Mouse (Mus musculus) cerebellum, adult 18-20 months (tissue): Measurements from ENCODE around the gene Dixdc1.
A peak's percentile ranks its signal among the peaks of the same experiment; 100 is the strongest.

Experiments used
- DNase-seq, 2 experiments: peaks; one replicate each; pipeline ENCODE4 v3.0.0; 2021

Gene Dixdc1

DNA sequence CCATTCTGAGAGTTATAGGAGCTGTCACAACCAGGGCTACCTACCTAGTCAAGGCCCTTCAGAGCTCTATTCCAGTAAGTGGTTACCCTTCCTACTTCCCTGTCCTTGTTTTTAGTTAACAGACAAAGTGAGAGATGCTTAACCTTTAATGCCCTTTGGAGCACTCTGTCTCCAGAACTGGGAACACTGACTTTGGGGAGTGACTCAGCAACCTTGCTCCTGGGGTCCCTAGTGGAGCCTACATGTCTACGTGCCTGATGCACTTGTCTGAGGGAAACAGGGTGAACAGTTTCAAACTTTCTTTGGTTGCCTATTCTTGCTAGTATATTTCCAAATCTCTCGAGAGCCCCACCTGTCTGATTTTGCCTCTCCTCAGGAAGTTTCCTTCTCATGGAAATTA is 3.4 kb upstream of the Dixdc1 start:
- DNase-seq: no peak

DNA sequence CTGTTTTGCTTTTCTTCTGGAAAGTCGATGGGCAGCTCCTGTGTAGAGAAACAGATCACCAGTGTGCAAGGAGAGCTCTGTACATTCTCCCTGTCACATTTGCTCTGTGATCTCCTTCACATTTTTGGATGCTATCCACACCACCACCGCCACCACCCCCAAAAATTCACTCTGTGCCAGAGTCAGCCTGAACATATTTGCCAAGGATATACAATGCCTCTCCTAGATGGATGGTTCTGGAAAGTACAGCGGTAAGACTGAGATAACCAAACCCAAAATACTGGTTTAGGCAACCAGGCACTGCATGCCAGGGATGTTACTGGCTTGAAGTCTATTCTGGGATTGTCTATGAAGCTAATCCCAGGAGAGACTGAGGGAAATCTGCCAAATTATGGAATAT is 2.9 kb upstream of the Dixdc1 start:
- DNase-seq: no peak

DNA sequence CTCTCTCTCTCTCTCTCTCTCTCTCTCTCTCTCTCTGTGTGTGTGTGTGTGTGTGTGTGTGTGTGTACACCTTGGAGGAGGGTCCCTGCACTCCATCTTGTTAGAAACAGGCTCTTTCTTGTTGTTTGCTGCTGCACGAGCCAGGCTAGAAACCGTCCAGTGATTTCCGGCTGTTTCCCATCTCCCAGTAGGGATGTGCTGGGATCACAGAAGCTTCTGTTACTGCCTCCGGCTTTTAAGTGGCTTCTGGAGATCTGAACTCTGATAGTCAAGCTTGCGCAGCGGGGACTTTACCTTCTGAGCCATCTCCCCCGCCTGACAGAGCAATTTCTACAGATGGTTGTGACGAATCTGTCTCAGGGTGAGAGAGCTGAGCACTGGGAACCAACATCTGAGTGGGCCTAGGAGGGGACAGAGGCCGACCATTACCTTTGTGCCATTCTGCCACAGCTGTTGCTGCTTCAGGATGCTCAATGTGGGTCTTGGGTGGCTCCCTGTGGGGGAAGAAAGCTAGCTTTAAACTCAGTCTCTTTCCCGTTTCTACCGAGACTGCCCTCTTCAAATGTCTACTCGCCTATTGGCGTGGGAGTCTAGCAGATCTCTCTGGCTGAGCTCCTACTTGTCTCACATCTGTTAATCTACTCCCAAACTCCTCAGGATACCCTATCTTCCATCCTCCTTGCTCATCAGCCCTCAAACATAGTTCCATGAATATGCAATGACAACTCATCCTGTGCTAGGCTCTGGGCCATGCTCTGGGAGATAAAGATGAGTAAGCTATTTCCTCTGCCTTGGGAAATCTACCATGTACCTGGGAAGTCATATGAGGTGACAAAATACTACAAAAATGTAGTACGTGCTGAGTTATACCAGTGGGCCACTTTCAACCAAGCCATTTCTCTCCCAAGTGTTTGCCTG is 1.8 kb upstream of the Dixdc1 start:
- no peak for DNase-seq

DNA sequence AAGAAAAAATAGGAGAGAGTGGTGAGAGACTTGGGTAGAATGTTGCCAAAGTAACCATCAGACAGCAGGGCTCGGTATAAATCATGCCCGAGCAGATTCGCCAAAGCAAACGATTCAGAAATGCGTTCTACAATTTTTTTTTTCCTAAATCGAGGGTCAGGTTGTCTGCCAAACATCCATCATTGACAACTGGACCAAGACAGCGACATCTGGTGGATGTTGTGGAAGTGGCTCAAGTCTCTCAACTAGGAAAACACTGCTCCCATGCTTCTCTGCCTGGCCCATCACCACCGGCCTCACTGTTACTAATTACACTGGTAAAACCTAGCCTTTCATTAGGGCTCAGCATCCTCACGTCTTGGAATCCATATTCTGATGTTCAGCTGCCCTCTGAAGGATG is 4.3 kb downstream of the Dixdc1 start:
- DNase-seq: peak; percentile 77

DNA sequence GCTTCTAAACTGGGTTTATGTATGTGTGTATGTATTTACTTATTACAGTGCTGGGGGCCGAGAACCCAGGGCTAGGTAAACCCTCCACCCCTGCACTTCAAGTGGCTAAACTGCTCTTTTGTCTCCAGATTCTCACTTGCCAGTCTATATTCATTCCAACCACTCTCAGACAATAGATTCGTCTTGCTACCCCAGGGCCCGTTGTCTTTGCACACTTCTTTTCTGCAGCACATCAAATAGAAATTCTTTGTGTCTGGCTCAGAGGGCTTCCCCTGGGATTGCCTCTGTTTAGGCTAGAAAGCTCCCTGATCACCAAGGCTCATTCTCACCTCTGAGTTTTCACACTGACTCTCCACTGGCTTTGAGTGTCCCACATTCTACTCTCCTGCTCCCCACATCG is 6.8 kb downstream of the Dixdc1 start:
- no peak for DNase-seq

DNA sequence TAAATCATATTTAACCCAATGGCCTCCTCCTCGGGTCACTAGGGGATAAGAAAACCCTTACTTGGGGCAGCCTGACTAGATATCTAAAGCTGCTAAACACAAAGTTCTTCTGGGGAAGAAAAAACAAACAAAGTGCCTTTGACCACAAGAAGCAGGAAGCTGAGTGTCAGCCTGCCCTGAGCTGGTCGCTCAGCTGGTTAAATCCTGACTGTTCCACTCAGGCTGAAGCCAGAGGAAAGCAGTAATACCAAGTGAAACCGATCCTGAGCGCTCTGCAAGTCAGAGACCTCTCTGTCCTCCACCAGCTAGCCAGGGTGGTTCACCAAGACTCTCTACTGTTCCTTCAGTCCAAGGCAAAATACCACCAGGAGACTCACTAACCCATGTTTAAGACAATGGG is 9.7 kb downstream of the Dixdc1 start:
- DNase-seq: no peak

DNA sequence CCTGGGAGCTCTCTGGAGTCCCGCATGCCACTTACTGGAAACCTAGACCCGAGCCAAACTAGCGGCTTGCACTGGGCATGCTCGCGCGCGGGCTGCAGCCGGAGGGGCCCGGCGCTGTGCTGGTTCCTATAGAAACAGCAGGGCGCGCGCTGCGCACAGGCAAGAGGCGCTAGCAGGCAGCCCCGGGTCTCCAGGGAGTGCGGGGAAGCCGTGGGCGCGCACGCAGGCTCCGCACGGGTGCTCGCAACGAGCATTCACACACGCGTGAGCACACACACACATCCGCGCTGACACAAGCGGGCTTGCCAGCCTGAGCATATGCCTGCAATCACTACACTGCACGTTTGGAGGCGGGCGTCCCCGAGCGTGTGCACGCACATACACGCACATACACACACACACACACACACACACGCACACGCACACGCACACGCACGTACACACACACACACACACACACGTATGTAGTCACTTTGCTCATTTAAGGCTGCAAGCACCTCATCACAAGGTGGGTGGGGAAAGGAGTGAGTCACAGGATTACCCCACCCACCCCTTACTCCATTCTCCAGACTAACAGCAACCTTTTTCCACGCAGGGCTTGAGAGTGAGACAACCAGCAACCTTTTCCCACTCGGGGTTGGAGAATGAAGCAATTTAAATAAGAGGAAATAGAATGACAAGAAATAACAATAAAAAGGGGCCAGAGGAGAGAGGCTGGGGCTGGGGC is 11.2 kb downstream of the Dixdc1 start:
- peak; percentile 77 to 84 for DNase-seq

DNA sequence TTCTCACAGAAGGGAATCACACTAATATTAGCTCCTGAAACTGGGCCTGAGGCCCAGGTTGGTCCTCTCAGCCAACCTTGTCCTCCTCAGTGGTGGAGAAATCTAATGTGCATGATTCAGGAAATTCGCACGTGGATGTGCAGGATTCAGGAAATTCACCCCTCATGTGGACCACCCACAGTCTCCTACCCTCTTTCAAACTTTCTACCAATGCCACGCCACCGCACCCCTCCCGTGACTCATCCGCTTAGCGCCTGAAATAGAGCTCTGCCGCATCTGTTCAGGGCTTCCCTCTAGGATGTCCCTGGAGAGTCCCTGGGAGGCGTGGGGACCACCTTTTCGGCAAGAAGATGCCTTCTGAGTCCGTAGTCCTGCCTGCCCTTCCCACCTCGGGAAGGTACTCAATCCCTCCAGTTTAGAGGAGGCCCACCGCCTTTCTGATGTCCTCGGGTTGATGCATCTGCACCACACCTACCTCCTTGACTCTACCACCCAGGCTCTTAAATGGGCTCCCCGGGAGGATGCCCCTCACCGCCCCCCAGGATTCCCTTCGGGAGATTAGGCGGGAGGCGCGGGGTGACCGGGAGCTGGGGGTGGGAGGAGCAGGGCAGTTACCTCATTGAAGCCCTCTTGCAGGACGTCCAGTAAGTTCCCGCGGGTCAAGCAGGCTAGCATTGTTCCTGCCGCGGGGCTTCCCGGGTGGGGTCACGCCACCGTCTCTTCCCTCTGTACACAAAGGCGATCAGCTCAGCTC is 12.0 kb downstream of the Dixdc1 start:
- peak; percentile 69 to 71 for DNase-seq

DNA sequence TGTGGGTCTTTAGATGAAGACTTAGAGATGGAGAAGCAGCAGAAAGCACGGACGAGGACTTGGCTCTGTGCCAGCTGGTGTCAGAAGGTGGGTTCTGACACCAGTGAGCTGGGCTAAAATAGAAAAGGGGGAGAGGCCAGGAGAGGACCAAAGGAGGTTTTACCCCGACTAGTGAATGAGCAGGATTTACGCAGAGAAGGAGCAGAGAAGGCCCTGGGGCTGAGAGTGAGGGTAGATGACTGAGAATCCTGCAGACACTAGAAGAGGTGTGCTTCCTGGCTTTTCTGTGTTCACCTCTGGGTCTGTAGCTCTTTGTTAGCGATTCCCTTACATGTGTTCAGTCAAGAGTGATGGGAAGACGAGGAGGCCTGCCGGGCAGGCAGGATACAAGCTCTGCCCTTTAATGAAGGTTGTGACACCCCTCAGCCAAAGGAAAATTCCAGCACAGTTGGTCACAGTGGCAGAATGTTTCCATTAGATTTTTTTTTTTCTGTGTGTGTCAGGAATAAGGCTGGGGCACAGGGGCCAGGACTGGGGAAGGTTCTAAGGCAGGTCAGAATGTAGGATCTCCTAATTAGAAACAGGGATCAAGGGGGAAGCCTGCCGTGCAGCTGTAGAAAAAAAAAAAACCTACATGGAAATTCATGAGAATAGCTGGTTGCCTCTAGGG is 13.3 kb downstream of the Dixdc1 start:
- peak; percentile 55 to 58 for DNase-seq

DNA sequence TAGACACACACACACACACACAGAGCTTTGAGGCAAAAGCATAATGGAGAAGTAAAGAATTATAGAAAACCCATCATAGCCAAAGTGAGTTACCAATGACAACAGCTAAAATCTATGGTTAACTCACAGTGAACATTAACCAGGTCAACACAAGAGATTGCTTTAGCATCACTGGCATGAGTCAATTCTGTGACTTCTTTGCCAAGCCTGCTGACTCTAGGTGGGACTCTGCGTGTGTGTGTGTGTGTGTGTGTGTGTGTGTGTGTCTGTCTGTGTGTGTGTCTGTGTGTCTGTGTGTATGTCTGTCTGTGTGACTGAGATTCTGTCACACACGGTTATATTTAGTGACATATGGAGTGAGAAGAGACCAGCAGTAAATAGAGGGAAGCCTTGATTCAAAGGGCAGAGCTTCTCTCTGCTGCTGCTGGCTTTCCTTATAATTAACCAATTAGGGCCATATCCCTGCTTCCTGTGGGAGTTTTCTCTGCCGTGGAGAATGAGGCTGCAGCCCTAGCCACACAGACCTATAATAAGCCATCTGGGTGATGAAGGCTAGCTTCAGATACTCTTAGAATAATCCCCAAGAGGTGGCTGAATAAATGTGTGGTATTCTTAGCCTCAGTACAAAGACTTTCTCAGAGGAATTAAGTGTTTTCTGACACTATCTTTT is 14.5 kb downstream of the Dixdc1 start:
- peak in 1 of 2 experiments; percentile 39 for DNase-seq

DNA sequence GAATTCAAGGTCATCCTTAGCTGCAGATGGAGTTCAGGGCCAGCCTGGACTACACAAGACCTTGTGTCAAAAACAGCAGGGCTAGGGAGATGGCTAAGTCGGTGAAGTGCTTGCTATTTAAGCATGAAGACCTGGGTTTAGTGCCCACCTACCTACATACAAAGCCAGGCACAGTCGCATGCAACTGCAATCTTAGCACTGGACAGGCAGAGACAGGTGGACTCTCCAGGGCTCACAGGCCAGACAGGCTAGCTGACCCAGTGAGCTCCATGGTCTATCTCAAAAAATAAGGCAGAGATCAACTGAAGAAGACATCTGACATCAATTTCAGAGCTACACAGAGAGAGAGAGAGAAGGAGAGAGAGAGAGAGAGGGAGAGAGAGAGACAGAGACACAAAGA is 15.2 kb downstream of the Dixdc1 start:
- peak in 1 of 2 experiments; percentile 40 for DNase-seq

DNA sequence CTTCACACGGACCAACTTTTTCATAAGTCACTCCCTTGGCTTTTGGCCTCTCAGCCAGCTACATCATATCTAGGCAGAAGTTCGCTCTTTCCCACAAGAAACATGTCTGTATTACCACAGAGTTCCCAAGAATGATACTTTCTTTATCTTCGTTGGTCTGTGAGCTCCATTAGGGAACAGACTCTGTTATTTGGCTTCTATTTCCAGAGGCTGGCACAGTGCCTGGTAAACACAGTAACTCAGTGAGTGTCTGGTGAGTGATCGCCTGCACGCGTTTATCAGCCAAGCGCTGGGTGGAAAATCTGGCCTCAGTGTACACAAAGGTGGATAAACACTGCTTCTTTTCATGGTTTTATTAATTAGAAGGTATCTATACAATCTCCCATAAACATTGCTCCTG is 15.9 kb downstream of the Dixdc1 start:
- DNase-seq: peak; percentile 90 to 93

DNA sequence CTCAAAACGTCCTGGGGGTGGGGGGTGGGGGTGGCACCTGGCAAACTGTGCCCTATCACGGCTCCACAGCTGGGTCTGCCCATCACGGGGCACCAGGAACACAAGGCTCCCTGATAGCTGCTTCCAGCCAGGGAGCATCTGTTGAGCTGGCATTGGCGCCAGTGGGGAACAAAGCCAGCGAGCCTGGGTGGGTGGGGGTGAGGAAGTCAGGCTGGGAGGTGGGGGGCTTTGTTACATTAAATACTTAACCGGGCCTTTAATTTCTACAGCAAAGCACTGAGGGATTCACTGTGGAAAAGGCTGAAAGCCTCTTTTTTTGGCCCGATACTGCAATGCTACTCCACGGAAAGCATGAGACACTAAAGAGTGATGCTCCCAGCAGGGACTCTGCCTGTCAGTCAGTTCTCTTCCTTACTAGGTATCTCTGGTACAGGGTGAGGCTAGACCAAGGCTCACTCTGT is 16.8 kb downstream of the Dixdc1 start:
- DNase-seq: peak; percentile 61 to 62

DNA sequence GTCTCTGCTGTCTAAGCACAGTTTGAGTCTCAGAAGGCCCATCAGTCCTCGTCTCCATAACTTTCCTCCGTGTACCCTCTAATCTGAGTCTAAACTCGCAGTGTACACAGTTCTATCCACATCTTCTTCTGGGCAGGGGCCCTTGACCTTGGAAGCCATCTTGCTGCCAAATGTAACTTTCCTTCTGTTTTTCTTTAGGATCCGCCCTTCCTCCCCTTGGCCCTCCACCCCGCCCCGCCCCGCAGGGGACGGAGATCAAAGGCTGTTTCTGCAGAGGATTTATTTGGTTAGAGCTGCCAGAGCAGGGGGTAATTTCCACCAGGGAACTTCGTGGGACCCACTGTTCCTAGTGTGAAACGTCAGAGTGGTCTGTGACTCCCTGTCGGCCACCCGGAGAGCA is 18.3 kb downstream of the Dixdc1 start:
- DNase-seq: no peak

DNA sequence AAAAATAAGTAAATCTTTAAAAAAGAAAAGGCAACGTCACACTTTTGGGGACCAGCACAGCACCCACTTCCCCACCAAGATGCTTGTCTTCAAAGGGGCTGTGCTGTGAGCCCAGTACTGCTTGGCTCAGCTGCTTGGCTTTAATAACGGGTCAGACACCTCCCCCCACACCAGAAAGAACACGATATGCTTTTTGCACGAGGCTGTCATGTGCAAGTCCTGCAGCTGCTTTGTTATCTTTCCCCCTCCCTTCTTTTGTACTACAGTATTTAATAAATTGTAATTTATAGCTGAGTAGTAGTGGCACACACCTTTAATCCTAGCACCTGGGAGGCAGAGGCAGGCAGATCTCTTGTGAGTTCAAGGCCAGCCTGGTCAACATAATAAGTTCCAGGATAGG is 20.4 kb downstream of the Dixdc1 start:
- DNase-seq: no peak

DNA sequence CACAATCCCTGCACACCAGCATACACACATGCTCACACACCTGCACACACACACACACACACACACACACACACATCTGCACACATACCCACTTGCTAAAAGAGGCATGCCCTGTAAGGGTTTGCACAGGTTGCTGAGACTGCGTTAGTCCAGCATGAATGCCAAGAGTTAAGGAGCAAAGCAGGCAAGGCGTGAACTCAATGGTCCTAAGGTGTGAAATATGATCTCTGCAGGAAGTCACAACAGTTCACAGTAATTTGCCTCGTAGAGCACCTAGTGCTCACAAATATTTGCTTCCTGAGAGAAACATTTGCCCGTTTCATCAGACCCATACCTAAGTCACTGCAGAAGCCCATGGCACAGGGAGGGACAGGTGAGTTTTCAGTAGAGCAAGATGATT is 25.1 kb downstream of the Dixdc1 start:
- DNase-seq: no peak

DNA sequence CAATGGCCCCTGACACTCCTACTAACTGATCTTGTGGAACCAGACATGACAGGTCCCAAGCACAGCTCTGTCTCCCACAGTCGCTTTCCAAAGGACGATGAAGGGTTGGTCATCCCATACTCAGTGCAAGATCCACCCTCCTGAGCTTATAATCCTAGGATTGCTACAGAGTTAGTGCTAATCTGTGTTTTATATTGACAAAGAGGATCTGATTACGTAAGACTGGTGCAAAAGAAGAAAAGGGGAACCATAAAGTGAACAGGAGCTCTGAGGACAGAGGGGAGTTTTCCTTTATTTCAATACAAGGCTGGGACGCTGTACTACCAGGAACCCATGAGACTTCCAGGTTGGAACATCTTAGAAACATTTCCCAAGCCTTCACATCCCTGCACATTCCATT is 28.0 kb downstream of the Dixdc1 start:
- DNase-seq: no peak

DNA sequence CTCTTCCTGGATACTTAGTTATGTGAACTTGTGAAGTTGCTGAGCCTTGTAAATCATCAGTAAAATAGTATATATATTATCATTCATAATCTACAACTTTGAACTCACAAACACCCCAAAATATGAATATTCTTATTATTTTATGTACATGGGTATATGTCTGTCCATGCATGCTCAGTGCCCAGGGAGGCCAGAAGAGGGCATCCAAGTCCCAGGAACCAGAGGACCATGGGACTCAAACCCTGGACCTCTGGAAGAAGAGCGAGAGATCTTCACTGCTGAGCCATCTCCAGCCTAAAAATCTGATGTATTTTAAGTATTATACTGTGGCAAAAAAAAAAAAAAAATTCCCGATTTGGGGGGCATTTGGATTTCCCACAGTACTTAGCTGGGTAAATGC is 30.2 kb downstream of the Dixdc1 start:
- DNase-seq: peak; percentile 62 to 64

DNA sequence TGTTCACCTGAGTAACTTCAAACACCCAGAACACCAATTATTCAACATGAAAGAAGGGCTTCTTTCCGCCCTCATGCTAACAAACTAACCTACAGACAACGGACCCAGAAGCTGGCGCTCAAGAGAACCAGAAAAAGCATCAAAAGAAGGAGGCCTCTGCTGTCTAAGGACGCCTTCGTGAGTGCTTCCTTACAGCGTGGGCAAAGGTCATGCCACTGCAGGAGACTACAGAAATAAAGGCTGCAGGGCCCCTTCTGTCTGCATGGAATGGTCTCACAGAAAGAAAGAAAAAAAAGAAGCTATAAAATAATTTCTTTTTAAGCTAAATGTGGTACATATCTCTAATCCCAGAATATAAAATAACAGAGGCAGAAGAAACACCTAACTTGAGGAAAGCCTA is 34.4 kb downstream of the Dixdc1 start:
- DNase-seq: no peak

DNA sequence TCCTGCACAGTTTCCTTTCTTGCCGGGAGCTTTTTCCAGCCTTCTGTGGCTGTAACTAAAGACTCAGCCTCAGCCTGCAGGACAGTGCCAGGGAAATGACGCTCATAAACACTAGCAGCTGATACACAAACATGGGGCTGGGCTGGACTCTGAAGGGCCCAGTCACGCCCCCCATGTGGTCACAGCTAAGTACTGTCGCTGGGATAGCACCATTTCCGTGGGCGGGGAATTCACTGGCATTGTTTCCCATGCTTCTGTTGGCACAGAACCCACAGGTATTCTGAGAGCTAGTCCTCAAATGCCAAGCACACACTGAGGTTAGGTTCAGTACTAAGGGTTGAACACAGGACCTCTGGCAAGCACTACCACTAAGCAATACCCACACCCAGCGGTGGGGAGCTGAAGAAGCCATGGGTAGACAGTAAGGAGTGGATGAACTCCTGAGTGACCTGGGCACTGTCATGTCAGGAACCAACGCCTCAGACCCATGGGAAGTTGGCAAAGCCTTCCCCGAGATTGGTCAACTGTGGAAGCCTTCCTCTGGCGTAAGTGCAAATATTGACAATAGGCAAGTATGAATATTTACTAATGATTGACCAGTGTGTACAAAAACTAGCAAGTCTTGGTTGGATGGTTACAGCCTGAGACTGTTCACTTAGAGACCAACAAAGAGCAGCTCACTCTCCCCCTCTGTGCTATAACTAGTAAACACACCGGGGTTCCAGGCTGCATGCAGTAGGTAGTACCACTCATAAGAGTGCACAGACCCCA is 38.2 kb downstream of the Dixdc1 start:
- DNase-seq: peak; percentile 67 to 74
